Mouse (Mus musculus) intestine, postnatal 0 days (tissue): Measurements from ENCODE around the gene Sez6l. TPM values are rescaled to one million over a fixed set of nuclear protein-coding genes. Genes with fewer than 3 reads are reported as not detected.

Experiments used
- ATAC-seq: fragments of 200-750 bp; cut with Nextera tagmentation; 2 replicates; pipeline ENCODE4 v1.8.0; 2017; ENCODE audit warnings: mild to moderate bottlenecking, moderate TSS enrichment, moderate library complexity
- H3K27ac ChIP-seq: fragments of 300-500 bp; sonication (generic); 2 replicates; pipeline ENCODE4 v1.5.1; 2014; ENCODE audit warnings: mild to moderate bottlenecking, low read depth, low read length, moderate library complexity
- H3K27me3 ChIP-seq: fragments of 300-500 bp; sonication (generic); replicated peaks from 2 replicates; pipeline ENCODE4 v1.6.1; 2014; ENCODE audit warnings: low read length, mixed read lengths; ENCODE audit not compliant: control insufficient read depth, insufficient read depth
- H3K36me3 ChIP-seq: fragments of 300-500 bp; sonication (generic); 2 replicates; pipeline ENCODE4 v1.6.1; 2014; ENCODE audit warnings: mild to moderate bottlenecking, moderate library complexity; ENCODE audit not compliant: control insufficient read depth, insufficient read depth
- H3K4me1 ChIP-seq: fragments of 300-500 bp; sonication (generic); replicated peaks from 2 replicates; pipeline ENCODE4 v1.6.1; 2014; ENCODE audit warnings: antibody characterized with exemption, low read length, mixed read lengths; ENCODE audit not compliant: control insufficient read depth, insufficient read depth
- H3K4me2 ChIP-seq: fragments of 300-500 bp; sonication (generic); replicated peaks from 2 replicates; pipeline ENCODE4 v1.6.1; 2014; ENCODE audit warnings: low read depth, mild to moderate bottlenecking, moderate library complexity
- H3K4me3 ChIP-seq: fragments of 300-500 bp; sonication (generic); 2 replicates; pipeline ENCODE4 v1.5.1; 2014; ENCODE audit warnings: low read depth, low read length
- H3K9ac ChIP-seq: fragments of 300-500 bp; sonication (generic); 2 replicates; pipeline ENCODE4 v1.6.1; 2014; ENCODE audit warnings: mild to moderate bottlenecking, low read depth, low read length
- H3K9me3 ChIP-seq: fragments of 300-500 bp; sonication (generic); 2 replicates; pipeline ENCODE4 v1.6.1; 2016; ENCODE audit warnings: mixed run types; ENCODE audit not compliant: control insufficient read depth
- CTCF ChIP-seq: sonication (generic); IDR thresholded peaks from 2 replicates; pipeline ENCODE4 v1.5.1; 2016; ENCODE audit warnings: low read depth, mild to moderate bottlenecking, control low read depth, antibody characterized with exemption, moderate library complexity
- WGBS: fragments of 180-500 bp; shearing (Covaris S2); extraction: QIAGEN DNeasy Blood & Tissue Kit; methylation state at CpG from one replicate; pipeline ENCODE4 v1.1.7; 2014; 5-methylcytosine and 5-hydroxymethylcytosine counted together
- polyA plus RNA-seq: library from polyadenylated mRNA; unstranded; fragments of >200 nt; fragmentation: Nextera tagmentation; extraction: Ambion mirVana; gene quantifications from 2 replicates; pipeline ENCODE4 v1.2.1, GENCODE M21; 2015

Gene Sez6l
- polyA plus RNA-seq, 1 experiment from 2014 or later = 0.63 TPM

GRCm38 (mm10) chr5:112378716-112379115, 198.3 kb downstream of the Sez6l start:
- WGBS = 67% methylated on average over 6 of the region's 6 CpGs
- H3K4me3 ChIP-seq = no peak overlapping the region
- no peak for TF ChIP-seq CTCF
- no peak overlapping the region for H3K9ac ChIP-seq
- no peak overlapping the region for H3K4me2 ChIP-seq
- H3K27me3 ChIP-seq = no peaks in the 10 kb centered on the region
- no peaks in the 10 kb centered on the region for H3K4me1 ChIP-seq
- H3K36me3 ChIP-seq = peaks cover 51% of the 10 kb centered on the region
- H3K27ac ChIP-seq = no peak overlapping the region
- no peak for ATAC-seq
- H3K9me3 ChIP-seq = no peaks in the 10 kb centered on the region

- no peak for ATAC-seq
- H3K4me1 ChIP-seq = no peaks in the 10 kb centered on the region
- H3K9me3 ChIP-seq = no peaks in the 10 kb centered on the region
- no peak overlapping the region for H3K9ac ChIP-seq
- 92% methylated on average over 1 of the region's 1 CpGs for WGBS
- H3K4me3 ChIP-seq = no peak overlapping the region
- H3K4me2 ChIP-seq = no peak overlapping the region
- TF ChIP-seq CTCF = no peak
- H3K27me3 ChIP-seq = no peaks in the 10 kb centered on the region
- H3K27ac ChIP-seq = no peak overlapping the region
- peaks cover 64% of the 10 kb centered on the region for H3K36me3 ChIP-seq
Observed at GRCm38 (mm10) chr5:112377380-112377779, 199.6 kb downstream of the Sez6l start.

- peaks cover 76% of the 10 kb centered on the region for H3K36me3 ChIP-seq
- H3K4me1 ChIP-seq = no peaks in the 10 kb centered on the region
- H3K27me3 ChIP-seq = no peaks in the 10 kb centered on the region
- no peak overlapping the region for H3K4me3 ChIP-seq
- no peak for ATAC-seq
- H3K4me2 ChIP-seq = no peak overlapping the region
- no peak for TF ChIP-seq CTCF
- 90% methylated on average over 4 of the region's 4 CpGs for WGBS
- H3K9me3 ChIP-seq = no peaks in the 10 kb centered on the region
- H3K9ac ChIP-seq = no peak overlapping the region
- H3K27ac ChIP-seq = no peak overlapping the region
Observed at GRCm38 (mm10) chr5:112376111-112376510, 200.9 kb downstream of the Sez6l start.

- Histone ChIP-seq H3K9me3 (no peaks in the 10 kb centered on the region), H3K4me1 (no peaks in the 10 kb centered on the region)
- WGBS = 80% methylated on average over 7 of the region's 7 CpGs
Observed at GRCm38 (mm10) chr5:112371933-112372332, 205.1 kb downstream of the Sez6l start.

GRCm38 (mm10) chr5:112370236-112370813, 206.7 kb downstream of the Sez6l start:
- ATAC-seq = no peak
- no peaks in the 10 kb centered on the region for H3K9me3 ChIP-seq
- peaks cover 91% of the 10 kb centered on the region for H3K36me3 ChIP-seq
- no peak overlapping the region for H3K4me3 ChIP-seq
- H3K9ac ChIP-seq = no peak overlapping the region
- no peak overlapping the region for H3K27ac ChIP-seq
- H3K4me2 ChIP-seq = no peak overlapping the region
- no peaks in the 10 kb centered on the region for H3K4me1 ChIP-seq
- no peak for TF ChIP-seq CTCF
- 91% methylated on average over 12 of the region's 12 CpGs for WGBS
- no peaks in the 10 kb centered on the region for H3K27me3 ChIP-seq

More at GRCm38 (mm10) chr5:112371933-112372332, 205.1 kb downstream of the Sez6l start:
- Histone ChIP-seq H3K36me3 (peaks cover 91% of the 10 kb centered on the region), H3K4me3 (no peak overlapping the region), H3K4me2 (no peak overlapping the region), H3K27ac (no peak overlapping the region), H3K27me3 (no peaks in the 10 kb centered on the region), H3K9ac (no peak overlapping the region)
- TF ChIP-seq CTCF = no peak
- no peak for ATAC-seq

GRCm38 (mm10) chr5:112369326-112369725, 207.7 kb downstream of the Sez6l start:
- Histone ChIP-seq H3K9me3 (no peaks in the 10 kb centered on the region), H3K27ac (no peak overlapping the region), H3K27me3 (no peaks in the 10 kb centered on the region), H3K4me1 (no peaks in the 10 kb centered on the region), H3K9ac (no peak overlapping the region), H3K4me2 (no peak overlapping the region), H3K4me3 (no peak overlapping the region), H3K36me3 (peaks cover 91% of the 10 kb centered on the region)
- TF ChIP-seq CTCF = no peak
- ATAC-seq = no peak
- 94% methylated on average over 13 of the region's 13 CpGs for WGBS

Other genes starting within 250 kb of the Sez6l start
- 15.4 and 19.0 TPM in 2 replicates for gene Srrd, start 234.1 kb downstream of the Sez6l start, polyA plus RNA-seq
- 28.8 and 37.3 TPM in 2 replicates for gene Hps4, start 234.1 kb downstream of the Sez6l start, polyA plus RNA-seq
- gene Gm6583, start 221.2 kb downstream of the Sez6l start, polyA plus RNA-seq = 0.12 TPM in 1 of 2 replicates, not detected in the other
- gene Asphd2, start 182.3 kb downstream of the Sez6l start, polyA plus RNA-seq = 3.1 and 4.6 TPM in 2 replicates
- gene Gm6588, start 127.8 kb downstream of the Sez6l start, polyA plus RNA-seq = not detected in 2 replicates